Mouse (Mus musculus) megakaryocyte, adult 5-6 weeks (primary cell): ENCODE results near the gene Bcl7a. TPM values are rescaled to one million over a fixed set of nuclear protein-coding genes. Genes with fewer than 3 reads are reported as not detected.

Source experiments
- ATAC-seq: 2 replicates; pipeline ENCODE4 v1.8.0; 2016; ENCODE audit warnings: mild to moderate bottlenecking, inconsistent platforms; ENCODE audit not compliant: poor library complexity, severe bottlenecking
- total RNA-seq, 2 experiments: library from RNA; stranded (forward) in 1 of 2; stranded (reverse) in 1 of 2; fragments of 153-499, 151-499 nt in 1 of 2; fragments of 221-1000, 200-1000 nt in 1 of 2; gene quantifications; 2 replicates each; pipeline versions ENCODE4 v1.2.3 to v1.2.4; 2015 to 2017

Gene Bcl7a
- total RNA-seq, 2 experiments from 2014 or later, result 3.8 TPM

GRCm38 (mm10) chr5:123412193-123412592, 68.6 kb downstream of the Bcl7a start:
- ATAC-seq, result no peak

GRCm38 (mm10) chr5:123413866-123414363, 70.3 kb downstream of the Bcl7a start:
- ATAC-seq, result no peak

GRCm38 (mm10) chr5:123416149-123416548, 72.5 kb downstream of the Bcl7a start:
- ATAC-seq, result no peak

DNA sequence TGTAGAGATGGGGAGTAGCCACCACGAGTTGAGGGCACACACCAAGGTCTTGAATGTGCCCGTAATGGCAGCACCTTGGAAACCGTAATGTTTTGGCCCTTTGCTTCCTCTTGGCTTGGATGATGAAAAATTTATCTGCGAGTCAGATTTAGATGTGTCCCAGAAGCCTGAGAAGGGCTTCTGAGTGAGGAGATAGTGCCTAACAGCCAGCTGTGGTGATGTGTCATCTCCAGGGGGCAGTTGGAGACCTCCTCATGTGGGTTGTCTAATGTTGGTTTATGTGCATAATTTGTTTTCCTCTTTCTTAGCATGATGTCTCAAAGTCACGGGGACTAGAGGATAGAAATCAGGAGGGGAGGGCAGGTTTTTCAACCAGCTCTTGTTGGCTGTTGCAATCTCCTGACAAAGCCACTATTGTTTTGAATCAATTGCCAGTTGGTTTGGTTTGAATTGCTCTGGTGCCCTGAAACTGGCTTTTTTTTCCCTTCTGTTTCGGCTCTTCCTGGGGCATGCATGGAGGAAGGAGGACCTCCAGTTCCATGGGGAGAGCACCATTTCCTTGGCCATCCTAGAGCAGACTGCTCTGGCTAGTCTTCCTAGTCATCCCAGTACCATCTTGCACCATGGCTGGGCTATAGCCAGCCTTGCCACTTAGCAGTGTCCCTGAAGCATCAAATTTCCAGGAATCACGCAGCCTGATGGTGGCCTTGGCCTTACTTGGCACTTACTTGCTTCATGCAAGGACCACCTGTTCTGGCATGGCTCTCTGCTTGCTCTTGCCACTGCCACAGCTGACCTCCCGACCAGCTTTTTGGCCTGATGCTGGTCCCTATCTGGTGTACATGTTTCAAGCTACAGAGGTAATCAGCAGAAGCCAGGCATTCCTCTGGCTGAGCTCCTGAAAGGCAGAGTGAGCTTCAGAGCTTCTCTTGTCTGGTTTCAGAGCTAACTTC, 73.2 kb downstream of the Bcl7a start:
- ATAC-seq, result no peak

GRCm38 (mm10) chr5:123423885-123424284, 80.3 kb downstream of the Bcl7a start:
- ATAC-seq, result no peak

Other genes with a start within 250 kb of the Bcl7a start
- gene Rhof, start 211.1 kb upstream of the Bcl7a start, total RNA-seq (2015), result 5.4 and 7.6 TPM in 2 replicates
- 6.4 and 6.5 TPM in 2 replicates for gene Rhof, start 211.1 kb upstream of the Bcl7a start, total RNA-seq (2017)
- 40.4 and 44.9 TPM in 2 replicates for gene Setd1b, start 201.6 kb upstream of the Bcl7a start, total RNA-seq (2015)
- gene Setd1b, start 201.6 kb upstream of the Bcl7a start, total RNA-seq (2017), result 4.1 and 8.7 TPM in 2 replicates
- gene Psmd9, start 174.4 kb upstream of the Bcl7a start, total RNA-seq (2015), result 14.0 and 24.6 TPM in 2 replicates
- gene Psmd9, start 174.4 kb upstream of the Bcl7a start, total RNA-seq (2017), result 9.6 and 20.4 TPM in 2 replicates
- gene Hpd, start 161.1 kb upstream of the Bcl7a start, total RNA-seq (2015), result not detected in 2 replicates
- gene Hpd, start 161.1 kb upstream of the Bcl7a start, total RNA-seq (2017), result not detected in 2 replicates
- gene Wdr66, start 91.7 kb upstream of the Bcl7a start, total RNA-seq (2015), result 0.29 TPM in 1 of 2 replicates, not detected in the other
- not detected in 2 replicates for gene Wdr66, start 91.7 kb upstream of the Bcl7a start, total RNA-seq (2017)
- 37.0 and 40.0 TPM in 2 replicates for gene Mlxip, start 51.0 kb downstream of the Bcl7a start, total RNA-seq (2015)
- 11.7 and 15.9 TPM in 2 replicates for gene Mlxip, start 51.0 kb downstream of the Bcl7a start, total RNA-seq (2017)
- not detected in 2 replicates for gene Lrrc43, start 145.5 kb downstream of the Bcl7a start, total RNA-seq (2015)
- not detected in 2 replicates for gene Lrrc43, start 145.5 kb downstream of the Bcl7a start, total RNA-seq (2017)
- gene Il31, start 145.7 kb downstream of the Bcl7a start, total RNA-seq (2015), result not detected in 2 replicates
- not detected in 2 replicates for gene Il31, start 145.7 kb downstream of the Bcl7a start, total RNA-seq (2017)
- gene B3gnt4, start 166.6 kb downstream of the Bcl7a start, total RNA-seq (2015), result not detected in 2 replicates
- gene B3gnt4, start 166.6 kb downstream of the Bcl7a start, total RNA-seq (2017), result not detected in 2 replicates
- 18.1 and 19.6 TPM in 2 replicates for gene Diablo, start 180.3 kb downstream of the Bcl7a start, total RNA-seq (2015)
- gene Diablo, start 180.3 kb downstream of the Bcl7a start, total RNA-seq (2017), result 28.3 and 31.8 TPM in 2 replicates
- 0.09 TPM in 1 of 2 replicates, not detected in the other for gene Gm49027, start 181.7 kb downstream of the Bcl7a start, total RNA-seq (2015)
- gene Gm49027, start 181.7 kb downstream of the Bcl7a start, total RNA-seq (2017), result not detected in 2 replicates
- 22.7 and 23.3 TPM in 2 replicates for gene Vps33a, start 229.2 kb downstream of the Bcl7a start, total RNA-seq (2015)
- gene Vps33a, start 229.2 kb downstream of the Bcl7a start, total RNA-seq (2017), result 29.5 and 35.5 TPM in 2 replicates